Mouse (Mus musculus) myocyte (in vitro differentiated cells): ENCODE results near the gene Sys1. TPM values are rescaled to one million over a fixed set of nuclear protein-coding genes. Genes with fewer than 3 reads are reported as not detected.

Source experiments
- H3K27me3 ChIP-seq: one replicate; pipeline ENCODE4 v1.6.1; 2011; ENCODE audit not compliant: control insufficient read depth, insufficient read depth, insufficient read length
- H3K36me3 ChIP-seq: one replicate; pipeline ENCODE4 v1.6.1; 2011; ENCODE audit not compliant: control insufficient read depth, insufficient read depth
- H3K4me2 ChIP-seq: one replicate; pipeline ENCODE4 v1.6.1; 2011; ENCODE audit warnings: low read depth, control low read depth
- H3K4me3 ChIP-seq: one replicate; pipeline ENCODE4 v1.5.1; 2011; ENCODE audit warnings: mild to moderate bottlenecking, control low read depth, moderate library complexity
- H3K79me2 ChIP-seq: one replicate; pipeline ENCODE4 v1.6.1; 2011; ENCODE audit not compliant: control insufficient read depth, insufficient read depth
- H3ac ChIP-seq: one replicate; pipeline ENCODE4 v1.6.1; 2011; ENCODE audit not compliant: control insufficient read depth, insufficient read length
- CEBPB ChIP-seq: IDR thresholded peaks from 2 replicates; pipeline ENCODE4 v1.6.1; 2011; ENCODE audit warnings: mild to moderate bottlenecking, moderate library complexity; ENCODE audit not compliant: poor library complexity, insufficient read depth, severe bottlenecking
- E2F4 ChIP-seq: IDR thresholded peaks from one replicate; pipeline ENCODE4 v1.6.1; 2011; ENCODE audit warnings: mild to moderate bottlenecking, control low read depth, moderate library complexity; ENCODE audit not compliant: insufficient read depth
- MAX ChIP-seq: IDR thresholded peaks from one replicate; pipeline ENCODE4 v1.6.1; 2011; ENCODE audit warnings: low read depth, mild to moderate bottlenecking, control low read depth
- MYOD1 ChIP-seq, 3 experiments: IDR thresholded peaks; one replicate each; pipeline ENCODE4 v1.6.1; 2011; ENCODE audit warnings: control low read depth in 2 of 3, low read depth in 2 of 3, mild to moderate bottlenecking in 2 of 3, moderate library complexity in 1 of 3; ENCODE audit not compliant: insufficient read length in 2 of 3, control insufficient read depth in 1 of 3
- MYOG ChIP-seq, 3 experiments: IDR thresholded peaks; one replicate each; pipeline ENCODE4 v1.6.1; 2011; ENCODE audit warnings: control low read depth in 2 of 3, low read depth in 2 of 3, mild to moderate bottlenecking in 2 of 3; ENCODE audit not compliant: insufficient read length in 2 of 3, control insufficient read depth in 1 of 3, insufficient read depth in 1 of 3
- POLR2A ChIP-seq: IDR thresholded peaks from one replicate; pipeline ENCODE4 v1.6.1; 2011; ENCODE audit warnings: low read depth, mild to moderate bottlenecking, control low read depth, moderate library complexity; ENCODE audit not compliant: insufficient read length
- POLR2AphosphoS2 ChIP-seq: IDR thresholded peaks from one replicate; pipeline ENCODE4 v1.6.1; 2011; ENCODE audit warnings: low read depth, control low read depth; ENCODE audit not compliant: insufficient read length
- REST ChIP-seq: IDR thresholded peaks from one replicate; pipeline ENCODE4 v1.6.1; 2011; ENCODE audit warnings: mild to moderate bottlenecking, control low read depth, moderate library complexity; ENCODE audit not compliant: insufficient read depth, insufficient read length
- SRF ChIP-seq: IDR thresholded peaks from one replicate; pipeline ENCODE4 v1.6.1; 2011; ENCODE audit warnings: low read depth; ENCODE audit not compliant: control insufficient read depth, insufficient read length
- TCF12 ChIP-seq: IDR thresholded peaks from one replicate; pipeline ENCODE4 v1.6.1; 2011; ENCODE audit warnings: mild to moderate bottlenecking, control low read depth; ENCODE audit not compliant: poor library complexity, insufficient read depth, severe bottlenecking
- TCF3 ChIP-seq: IDR thresholded peaks from one replicate; pipeline ENCODE4 v1.6.1; 2011; ENCODE audit warnings: low read depth, control low read depth; ENCODE audit not compliant: insufficient read length
- USF1 ChIP-seq: IDR thresholded peaks from one replicate; pipeline ENCODE4 v1.6.1; 2011; ENCODE audit warnings: low read depth, mild to moderate bottlenecking, control low read depth, moderate library complexity
- polyA plus RNA-seq: library from polyadenylated mRNA; unstranded; fragments of >200 nt; fragmentation: generic; extraction: Trizol; gene quantifications from one replicate; pipeline ENCODE4 v1.2.1, GENCODE M21; 2012; ENCODE audit warnings: missing spikeins

Sys1 gene
- polyA plus RNA-seq, 1 experiment, result 47.6 TPM

GRCm38 (mm10) chr2:164441155-164441554, 15.6 kb upstream of the Sys1 start:
- Histone ChIP-seq H3K4me2 (peak overlapping the region; percentile 82), H3ac (no peak overlapping the region), H3K36me3 (no peaks in the 10 kb centered on the region), H3K4me3 (peak overlapping the region; percentile 96), H3K79me2 (peaks cover 64% of the 10 kb centered on the region), H3K27me3 (no peaks in the 10 kb centered on the region)
- peak; percentile 89 for TF ChIP-seq TCF3
- peak; percentile 80 to 98 (median 96) for TF ChIP-seq MYOG (IDR thresholded peaks at IDR 0.05; ENCODE audit: control insufficient read depth in 1 of 3, insufficient read depth in 1 of 3, insufficient read length in 2 of 3, low read depth in 2 of 3)
- TF ChIP-seq SRF, result peak; percentile 69
- no peak for TF ChIP-seq E2F4
- TF ChIP-seq POLR2A, result no peak
- TF ChIP-seq USF1, result peak; percentile 87
- TF ChIP-seq TCF12, result peak; percentile 94
- peak; percentile 48 for TF ChIP-seq POLR2AphosphoS2
- TF ChIP-seq MYOD1 (IDR thresholded peaks at IDR 0.05; ENCODE audit: control insufficient read depth in 1 of 3, insufficient read length in 2 of 3, low read depth in 2 of 3), result peak; percentile 6 to 98 (median 95)
- no peak for TF ChIP-seq MAX
- TF ChIP-seq CEBPB, result peak; percentile 16; the same call in 1 of the 2 replicates
- no peak for TF ChIP-seq REST

DNA sequence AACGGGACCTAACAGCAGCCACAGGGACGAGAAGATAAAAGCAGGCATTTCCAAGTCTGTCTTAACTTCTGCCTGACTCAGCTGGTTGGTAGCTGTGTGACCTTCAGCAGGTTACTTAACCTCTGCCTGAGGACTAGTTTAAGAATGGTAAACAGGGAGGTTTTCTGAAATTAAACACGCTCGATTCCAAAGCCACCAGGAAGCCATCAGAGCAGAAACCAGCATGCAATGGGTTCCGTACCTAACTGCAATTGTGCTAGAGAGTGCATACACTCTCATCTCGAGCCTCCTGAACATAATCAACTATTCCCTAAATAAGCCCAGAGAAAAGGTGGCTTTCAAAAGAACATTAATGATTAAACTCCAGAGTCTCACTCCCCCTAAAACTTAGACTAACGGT, 15.0 kb upstream of the Sys1 start:
- TF ChIP-seq CEBPB (no peak), REST (no peak), TCF12 (no peak), MAX (no peak), SRF (no peak), POLR2AphosphoS2 (no peak), MYOD1 (IDR thresholded peaks at IDR 0.05; ENCODE audit: control insufficient read depth in 1 of 3, insufficient read length in 2 of 3, low read depth in 2 of 3) (no peak), POLR2A (no peak), MYOG (IDR thresholded peaks at IDR 0.05; ENCODE audit: control insufficient read depth in 1 of 3, insufficient read depth in 1 of 3, insufficient read length in 2 of 3, low read depth in 2 of 3) (no peak), TCF3 (no peak), E2F4 (no peak), USF1 (no peak)
- Histone ChIP-seq H3K27me3 (no peaks in the 10 kb centered on the region), H3K79me2 (peaks cover 58% of the 10 kb centered on the region), H3K36me3 (no peaks in the 10 kb centered on the region), H3ac (peak overlapping the region; percentile 33), H3K4me3 (peak overlapping the region; percentile 96), H3K4me2 (peak overlapping the region; percentile 82)

- Histone ChIP-seq H3K27me3 (no peaks in the 10 kb centered on the region), H3K4me2 (peak overlapping the region; percentile 82), H3K36me3 (no peaks in the 10 kb centered on the region), H3K4me3 (peak overlapping the region; percentile 96), H3ac (peak overlapping the region; percentile 33), H3K79me2 (peaks cover 50% of the 10 kb centered on the region)
- no peak for TF ChIP-seq E2F4
- no peak for TF ChIP-seq USF1
- no peak for TF ChIP-seq CEBPB
- no peak for TF ChIP-seq TCF3
- no peak for TF ChIP-seq REST
Measured at GRCm38 (mm10) chr2:164442315-164443050, 14.3 kb upstream of the Sys1 start.

GRCm38 (mm10) chr2:164443051-164443437, 13.7 kb upstream of the Sys1 start:
- H3K79me2 ChIP-seq, result peaks cover 45% of the 10 kb centered on the region
- no peaks in the 10 kb centered on the region for H3K36me3 ChIP-seq
- TF ChIP-seq POLR2A, result peak; percentile 99
- TF ChIP-seq SRF, result no peak
- peak; percentile 99 for TF ChIP-seq POLR2AphosphoS2
- peak; percentile 47 for TF ChIP-seq REST
- peak; percentile 36 for TF ChIP-seq TCF3
- peak in 1 of 3 experiments; percentile 57 for TF ChIP-seq MYOG (IDR thresholded peaks at IDR 0.05; ENCODE audit: control insufficient read depth in 1 of 3, insufficient read depth in 1 of 3, insufficient read length in 2 of 3, low read depth in 2 of 3)
- TF ChIP-seq MAX, result no peak
- H3K4me2 ChIP-seq, result peak overlapping the region; percentile 82
- no peaks in the 10 kb centered on the region for H3K27me3 ChIP-seq
- peak overlapping the region; percentile 33 for H3ac ChIP-seq
- peak overlapping the region; percentile 96 for H3K4me3 ChIP-seq
